Mouse (Mus musculus) gastrocnemius, postnatal 25 days (tissue): ENCODE data around the gene Cnr2. TPM values are rescaled to one million over a fixed set of nuclear protein-coding genes. Genes with fewer than 3 reads are reported as not detected.
A peak's percentile ranks its signal among the peaks of the same experiment; 100 is the strongest.

Source experiments
- DNase-seq: peaks from one replicate; pipeline ENCODE4 v3.0.0; 2022
- total RNA-seq, 2 experiments: library from RNA; stranded (reverse); gene quantifications; 1 replicate in 1 of 2; 2 replicates in 1 of 2; pipeline ENCODE4 v1.2.3; 2021

Gene Cnr2
- total RNA-seq, 2 experiments from 2014 or later = 0.08 to 0.10 TPM

DNA sequence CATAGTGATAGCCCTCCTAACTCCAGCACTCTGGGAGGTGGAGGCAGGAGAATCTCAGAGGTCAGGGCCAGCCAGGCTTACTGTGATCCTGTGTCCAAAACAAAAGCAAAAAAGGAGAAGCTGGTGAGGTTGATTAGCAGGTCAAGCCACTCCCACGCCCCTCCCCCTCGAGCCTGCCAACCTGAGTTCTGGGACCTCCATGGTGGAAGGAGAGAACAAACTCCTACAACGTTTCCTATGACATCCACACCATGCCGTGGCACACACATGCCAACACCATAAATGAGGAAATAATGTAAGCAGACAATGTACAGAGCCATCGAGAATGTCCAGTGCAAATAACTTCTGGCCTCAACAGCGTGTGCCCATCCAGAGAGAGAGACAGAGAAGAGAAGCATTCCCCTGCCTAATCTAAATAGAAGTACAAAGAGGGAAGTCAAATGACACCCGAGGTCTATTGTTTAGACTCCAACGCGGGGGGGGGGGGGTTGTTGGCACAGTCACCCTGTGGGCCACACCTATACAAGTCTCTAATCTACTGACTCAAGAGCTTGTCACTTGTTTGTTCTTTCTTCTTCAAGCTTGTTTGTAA lies 19.1 kb upstream of the Cnr2 start:
- peak; percentile 38 for DNase-seq

DNA sequence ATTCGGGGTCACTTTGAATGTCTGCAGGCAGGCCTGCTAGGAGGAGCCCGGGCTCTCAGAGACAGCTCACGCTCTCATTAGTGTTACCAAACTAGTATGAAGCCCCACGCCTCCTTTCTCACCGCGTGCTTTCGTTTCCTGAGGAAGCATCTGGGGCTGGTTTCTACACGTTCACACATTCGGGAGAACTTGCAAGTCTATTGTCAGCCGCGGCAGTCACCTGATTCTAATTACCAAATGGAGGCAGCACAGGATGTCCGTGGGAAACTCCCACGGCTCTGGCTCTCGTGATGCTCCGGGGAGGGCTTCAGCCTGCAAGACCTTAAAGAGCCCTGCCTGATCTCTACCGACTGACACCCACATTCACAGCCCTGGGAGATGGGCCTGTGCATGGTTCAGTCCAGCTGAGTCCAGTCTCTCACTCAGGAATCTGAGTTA lies 18.6 kb upstream of the Cnr2 start:
- peak; percentile 78 for DNase-seq

DNA sequence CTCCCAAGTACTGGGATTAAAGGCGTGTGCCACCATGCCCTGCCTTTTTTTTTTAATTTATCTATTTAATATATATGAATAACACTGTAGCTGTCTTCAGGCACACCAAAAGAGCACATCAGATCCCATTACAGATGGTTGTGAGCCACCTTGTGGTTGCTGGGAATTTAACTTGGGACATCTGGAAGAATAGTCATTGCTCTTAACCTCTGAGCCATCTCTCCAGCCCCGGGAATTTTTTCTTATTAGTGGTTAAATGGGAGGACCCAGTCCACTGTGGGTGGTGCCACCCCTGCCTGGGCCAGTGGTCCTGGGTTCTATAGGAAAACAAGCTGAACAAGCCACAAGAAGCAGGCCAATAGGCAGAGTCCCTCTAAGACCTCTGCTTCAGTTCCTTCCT lies 17.5 kb upstream of the Cnr2 start:
- DNase-seq = peak; percentile 12

DNA sequence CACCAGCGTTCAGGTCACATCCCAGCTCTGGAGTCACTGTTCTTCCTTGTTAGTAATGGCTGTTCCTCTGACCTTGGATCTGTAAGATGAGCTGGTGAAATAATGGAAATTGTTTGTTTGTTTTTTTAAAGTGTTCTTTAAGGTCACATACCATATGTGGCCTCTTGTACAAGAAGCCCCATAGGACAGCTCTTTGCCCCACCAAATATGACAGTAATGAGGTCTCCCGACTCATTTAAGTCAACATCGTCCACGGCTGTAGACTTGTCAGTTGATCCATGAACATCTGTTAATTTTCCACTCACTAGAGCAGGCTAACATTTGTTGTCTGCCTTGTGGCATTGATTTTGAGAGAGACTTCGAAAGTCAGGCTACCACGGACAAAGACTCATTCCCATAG lies 16.2 kb upstream of the Cnr2 start:
- peak; percentile 1 for DNase-seq

DNA sequence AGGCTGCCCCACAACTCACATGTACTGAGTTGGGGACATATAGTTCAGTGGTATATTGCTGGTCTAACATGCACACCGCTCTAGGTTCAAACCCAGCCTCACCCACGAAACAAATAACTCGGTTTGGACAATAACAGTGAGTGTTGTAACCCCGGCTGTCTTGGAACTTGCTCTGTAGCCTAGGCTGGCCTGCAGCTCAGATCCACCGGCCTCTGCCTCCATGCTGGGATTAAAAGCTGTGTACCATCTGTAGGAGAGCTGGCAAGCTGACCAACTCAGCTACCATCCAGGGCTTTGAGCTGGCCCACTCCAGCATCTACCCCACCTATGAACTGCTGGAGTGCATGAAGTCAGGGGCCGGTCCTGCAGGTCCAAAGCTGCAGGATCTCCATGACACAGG lies 15.2 kb upstream of the Cnr2 start:
- peak; percentile 3 for DNase-seq

DNA sequence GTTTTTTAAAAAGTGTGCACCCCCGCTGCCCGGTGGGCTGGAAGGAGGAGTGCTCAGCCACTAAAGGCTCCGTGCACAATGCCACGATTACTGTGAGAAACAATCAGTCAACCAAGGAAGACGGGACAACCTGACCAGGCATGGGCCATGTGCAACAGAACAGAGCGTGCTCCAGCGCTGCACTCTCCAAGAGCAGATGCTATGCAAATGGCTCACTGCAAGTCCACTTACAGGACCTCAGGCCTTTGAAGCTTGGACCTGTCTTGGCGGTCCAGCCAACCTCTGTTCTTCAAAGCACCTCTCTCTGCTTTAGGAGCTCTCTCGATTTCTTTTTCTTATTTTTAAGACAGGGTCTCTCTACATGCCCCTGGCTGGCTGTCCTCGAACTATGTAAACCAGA lies 14.6 kb upstream of the Cnr2 start:
- DNase-seq = no peak

DNA sequence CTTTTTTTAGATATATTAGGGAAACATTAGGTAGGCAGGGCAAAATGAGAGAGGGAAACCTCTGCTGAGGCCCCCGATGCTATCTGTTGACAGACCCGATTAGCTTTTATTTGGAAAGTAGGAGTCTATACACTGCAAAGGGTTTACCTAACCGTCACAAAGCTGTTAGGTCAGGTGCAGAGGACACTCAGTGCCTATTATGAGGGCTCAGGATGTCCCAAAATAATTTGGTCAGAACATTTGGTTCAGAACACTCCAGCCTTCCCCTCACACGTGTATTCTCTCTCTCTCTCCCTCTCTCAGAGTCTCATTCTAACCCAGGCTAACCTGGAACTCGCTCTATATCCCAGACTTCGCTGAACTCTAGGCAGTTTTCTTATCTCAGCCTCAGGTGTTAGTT lies 13.2 kb upstream of the Cnr2 start:
- DNase-seq = no peak

DNA sequence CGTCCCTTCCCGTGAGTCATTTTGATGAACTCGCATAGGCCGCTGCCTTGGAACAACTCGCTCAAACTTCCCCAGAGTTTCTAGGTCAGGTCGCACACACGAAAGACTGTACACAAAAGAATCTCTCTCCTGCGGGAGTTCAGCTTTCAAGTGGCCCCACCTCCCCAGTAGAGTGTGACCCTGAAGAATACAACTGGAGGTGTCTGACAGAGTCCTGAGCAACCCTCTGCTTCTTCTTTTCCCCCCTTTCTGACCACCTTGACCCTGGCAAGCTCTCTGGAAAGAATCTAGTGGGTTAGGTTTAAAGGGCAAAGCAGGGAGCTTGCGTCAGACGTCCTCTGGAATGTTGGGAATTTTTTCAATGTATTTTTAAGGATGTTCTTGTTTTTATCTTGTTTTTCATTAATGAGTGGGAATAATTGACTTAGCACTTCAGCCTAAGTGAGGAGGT lies 11.8 kb upstream of the Cnr2 start:
- DNase-seq = no peak

DNA sequence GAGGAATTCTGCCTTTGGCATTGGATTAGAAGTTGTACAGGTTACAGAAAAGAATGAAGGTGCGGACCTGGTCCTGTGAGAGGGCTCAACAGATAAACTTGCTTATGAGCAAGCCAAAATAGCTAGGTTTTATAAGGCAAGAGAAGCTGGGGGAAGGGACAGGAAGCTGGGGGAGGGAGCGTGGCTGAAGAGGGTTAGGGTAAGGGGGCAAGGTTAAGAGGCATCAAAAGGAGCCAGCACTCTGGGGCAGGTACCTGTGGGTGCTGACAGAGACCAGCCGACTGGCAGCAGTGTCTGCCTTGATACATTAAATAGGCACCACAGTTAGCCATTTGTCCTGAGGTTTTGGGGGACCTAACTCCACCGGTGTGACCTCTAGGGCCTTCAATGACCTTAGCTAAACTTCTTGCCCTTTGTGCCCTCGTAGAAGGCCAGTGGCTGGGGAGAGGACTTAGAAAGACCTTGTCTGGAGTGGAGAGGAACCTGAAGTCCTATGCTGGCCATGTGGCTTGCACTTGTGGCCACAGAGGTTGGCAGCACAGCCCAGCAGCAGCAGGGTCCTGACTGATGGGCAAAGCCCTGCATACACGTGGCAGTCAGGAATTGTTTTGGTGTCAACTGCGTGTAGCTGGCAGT lies 11.2 kb upstream of the Cnr2 start:
- DNase-seq = no peak

DNA sequence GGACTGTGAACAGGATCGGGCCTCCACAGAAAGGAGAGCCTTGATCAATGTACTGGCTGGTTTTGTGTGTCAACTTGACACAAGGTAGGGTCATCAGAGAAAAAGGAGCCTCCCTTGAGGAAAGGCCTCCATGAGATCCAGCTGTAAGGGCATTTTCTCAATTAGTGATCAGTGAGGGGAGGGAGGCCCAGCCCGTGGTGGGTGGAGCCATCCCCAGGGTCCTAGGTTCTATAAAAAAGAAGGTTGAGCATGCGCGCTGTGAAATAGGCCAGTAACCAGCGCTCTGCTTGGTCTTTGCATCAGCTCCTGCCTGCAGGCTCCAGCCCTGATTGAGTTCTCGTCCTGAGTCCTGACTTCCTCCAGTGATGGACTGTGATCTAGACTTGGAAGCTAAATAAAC lies 10.7 kb upstream of the Cnr2 start:
- DNase-seq = no peak

DNA sequence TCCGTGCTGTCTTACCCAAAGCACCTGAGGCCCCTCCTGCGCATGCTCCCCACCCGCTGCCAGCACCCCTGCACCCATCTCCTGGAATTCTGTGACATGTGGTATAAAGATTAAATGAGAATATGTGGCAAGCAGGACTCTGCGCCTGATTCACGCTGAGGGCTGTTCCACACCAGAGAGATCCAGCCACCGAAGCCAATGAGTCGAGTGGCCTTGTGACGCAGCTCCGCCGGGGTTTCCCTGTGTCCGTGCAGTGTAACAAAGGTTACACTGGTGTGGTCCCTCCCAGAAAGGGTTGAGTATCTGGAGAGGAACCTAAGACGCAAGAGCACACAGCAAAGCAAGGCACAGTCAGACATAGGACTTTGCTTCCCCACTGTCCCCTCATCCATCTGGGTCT lies 9.5 kb upstream of the Cnr2 start:
- no peak for DNase-seq

DNA sequence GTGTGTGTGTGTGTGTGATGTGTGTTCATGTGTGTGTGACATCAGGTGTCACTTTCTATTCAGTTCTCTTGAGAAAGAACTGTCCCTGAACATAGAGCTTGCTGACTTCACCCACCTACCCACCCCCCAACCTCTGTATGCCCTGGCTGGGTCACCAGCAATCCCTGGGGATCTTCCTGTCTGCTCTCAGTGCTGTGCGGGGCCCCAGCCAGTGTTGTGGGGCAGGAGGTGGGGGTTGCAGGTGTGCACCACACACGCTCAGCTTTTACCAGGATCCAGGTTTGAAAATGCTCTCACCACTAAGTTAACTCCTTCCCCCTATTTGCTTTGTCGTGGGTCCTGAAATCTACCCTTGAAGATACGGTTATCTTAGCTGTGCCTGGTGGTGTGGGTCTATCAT lies 9.0 kb upstream of the Cnr2 start:
- DNase-seq = no peak

DNA sequence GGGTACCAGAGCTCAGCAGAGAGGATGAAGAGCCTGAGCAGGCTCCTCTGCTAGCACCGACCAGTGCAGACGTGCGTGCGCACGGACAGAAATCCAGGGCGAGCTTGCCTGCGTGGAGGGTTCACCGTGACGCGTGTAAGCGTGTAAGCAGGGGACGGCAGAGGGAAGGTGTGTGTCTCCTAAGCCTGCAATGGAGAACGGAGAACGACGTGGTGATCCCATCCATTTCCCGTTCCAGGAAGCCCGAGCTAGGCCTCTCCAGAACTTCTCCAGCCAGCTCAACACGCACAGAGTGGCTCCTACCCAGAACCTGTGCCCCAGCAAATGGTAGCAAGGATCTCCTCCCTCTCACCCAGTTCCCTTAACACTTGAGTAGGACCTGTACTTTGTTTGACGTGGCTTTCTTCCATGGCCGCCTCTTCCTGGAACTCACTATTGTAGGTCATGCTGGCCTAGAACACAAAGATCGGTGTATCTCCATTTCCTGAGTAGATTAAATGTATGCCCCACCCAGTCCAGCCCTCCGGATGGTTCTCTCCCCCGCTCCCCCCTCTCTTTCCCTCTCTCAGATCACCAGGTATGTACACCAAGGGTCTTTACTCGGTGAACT lies 6.6 kb upstream of the Cnr2 start:
- no peak for DNase-seq

DNA sequence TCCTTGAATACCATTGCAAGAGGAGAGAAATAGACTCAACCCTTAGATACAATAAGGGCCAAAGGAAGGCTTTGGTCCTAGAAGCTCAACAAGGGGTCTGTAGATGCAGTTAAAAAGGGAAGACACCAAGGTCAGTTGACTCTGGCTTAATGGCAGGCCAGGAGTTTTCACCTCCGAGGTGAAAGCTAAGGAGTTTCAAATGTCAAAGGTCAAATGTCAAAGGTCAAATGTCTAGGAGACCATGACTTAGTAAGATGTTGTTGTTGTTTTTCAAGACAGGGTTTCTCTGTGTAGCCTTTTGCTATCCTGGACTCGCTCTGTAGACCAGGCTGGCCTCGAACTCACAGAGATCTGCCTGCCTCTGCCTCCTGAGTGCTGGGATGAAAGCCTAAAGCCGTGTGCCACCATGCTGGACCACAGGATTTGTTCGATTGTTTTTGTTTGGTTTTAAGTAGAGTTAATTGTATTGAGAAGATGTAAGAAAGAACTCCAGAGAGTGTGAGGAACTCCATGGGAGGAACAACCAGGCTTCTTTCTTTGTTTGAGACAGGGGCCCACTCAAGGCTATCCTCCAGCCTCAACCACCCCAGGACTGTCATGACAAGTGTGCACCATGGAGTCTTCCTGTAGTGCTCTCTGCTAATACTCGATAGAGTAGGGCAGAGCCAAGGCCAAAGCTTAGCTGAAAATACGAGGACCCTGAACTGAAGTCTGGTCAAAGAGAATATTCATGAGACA lies 5.9 kb upstream of the Cnr2 start:
- DNase-seq = no peak

DNA sequence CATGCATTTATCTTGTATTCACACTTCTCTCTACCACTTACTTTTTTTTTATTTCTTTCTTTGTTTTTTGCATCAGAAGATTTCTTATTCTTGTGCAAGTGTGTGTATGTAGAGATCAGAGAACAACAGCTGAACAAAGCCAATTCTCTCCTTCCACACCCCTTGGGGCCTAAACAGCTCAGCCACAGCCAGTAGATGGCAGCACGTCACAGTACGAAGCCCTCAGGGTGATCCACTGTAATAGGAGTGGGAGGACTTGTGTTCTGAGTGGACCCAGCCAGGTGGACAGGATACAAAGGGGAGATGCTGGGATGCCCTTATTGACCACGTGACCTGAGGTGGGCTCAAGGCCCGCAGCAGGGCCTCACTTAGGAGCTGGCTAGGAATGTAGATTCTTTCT lies 5.3 kb upstream of the Cnr2 start:
- DNase-seq = peak; percentile 68

DNA sequence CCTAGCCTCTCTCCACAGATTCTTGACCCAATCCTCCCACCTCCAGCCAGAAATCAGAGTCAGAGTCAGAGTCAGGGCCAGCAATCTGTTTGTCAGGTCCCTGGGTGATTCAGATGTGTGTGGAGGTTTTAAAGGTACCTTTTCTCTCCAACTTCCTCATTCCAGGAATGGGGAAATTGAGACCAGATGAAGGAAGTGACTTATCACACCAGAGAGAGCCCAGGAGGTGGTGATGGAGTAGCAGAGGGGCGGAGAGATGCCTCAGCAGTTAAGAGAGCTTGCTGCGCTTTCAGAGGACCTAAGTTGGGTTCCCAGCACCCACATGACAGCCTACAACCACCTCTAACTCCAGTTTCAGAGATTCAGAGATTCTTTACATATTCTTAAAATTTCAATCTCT lies 3.7 kb upstream of the Cnr2 start:
- no peak for DNase-seq

DNA sequence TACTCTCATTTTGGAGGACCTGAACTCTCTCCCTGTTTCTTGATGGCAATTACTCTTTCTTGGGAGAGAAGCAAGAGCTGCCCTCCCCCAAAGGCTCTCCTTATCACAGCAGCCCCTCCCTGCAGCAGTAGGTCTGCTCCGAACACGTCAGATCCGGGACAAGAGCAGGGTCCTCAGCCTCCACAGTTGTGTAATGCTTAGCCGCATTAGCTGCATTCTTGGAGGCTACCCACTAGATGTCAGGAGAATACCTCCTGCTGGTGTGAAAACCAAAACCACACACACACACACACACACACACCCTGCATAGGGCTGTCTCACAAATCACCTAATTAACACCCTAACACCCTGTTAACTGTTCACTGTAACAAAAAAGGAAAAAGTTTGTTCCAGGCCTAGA lies 2.3 kb upstream of the Cnr2 start:
- DNase-seq = no peak

DNA sequence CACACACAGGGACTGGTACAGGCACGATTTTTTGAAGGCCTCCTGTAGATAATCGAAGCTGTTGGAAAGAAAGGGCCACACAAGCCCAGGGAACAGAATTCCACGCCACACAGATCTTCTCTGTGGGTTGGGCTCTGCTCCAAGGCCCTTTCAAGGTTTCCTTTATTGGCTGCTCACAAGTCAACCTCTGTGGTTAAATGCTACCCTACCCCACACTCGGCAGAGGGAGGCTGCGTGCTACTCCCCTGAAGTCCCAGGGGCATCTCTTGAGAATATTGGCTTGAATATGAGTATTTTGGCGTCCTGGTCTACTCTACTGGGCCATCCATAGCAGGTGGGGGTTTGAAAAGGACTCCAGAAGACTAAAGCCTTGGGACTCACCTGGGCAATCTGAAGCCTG lies 963 bp downstream of the Cnr2 start:
- no peak for DNase-seq

DNA sequence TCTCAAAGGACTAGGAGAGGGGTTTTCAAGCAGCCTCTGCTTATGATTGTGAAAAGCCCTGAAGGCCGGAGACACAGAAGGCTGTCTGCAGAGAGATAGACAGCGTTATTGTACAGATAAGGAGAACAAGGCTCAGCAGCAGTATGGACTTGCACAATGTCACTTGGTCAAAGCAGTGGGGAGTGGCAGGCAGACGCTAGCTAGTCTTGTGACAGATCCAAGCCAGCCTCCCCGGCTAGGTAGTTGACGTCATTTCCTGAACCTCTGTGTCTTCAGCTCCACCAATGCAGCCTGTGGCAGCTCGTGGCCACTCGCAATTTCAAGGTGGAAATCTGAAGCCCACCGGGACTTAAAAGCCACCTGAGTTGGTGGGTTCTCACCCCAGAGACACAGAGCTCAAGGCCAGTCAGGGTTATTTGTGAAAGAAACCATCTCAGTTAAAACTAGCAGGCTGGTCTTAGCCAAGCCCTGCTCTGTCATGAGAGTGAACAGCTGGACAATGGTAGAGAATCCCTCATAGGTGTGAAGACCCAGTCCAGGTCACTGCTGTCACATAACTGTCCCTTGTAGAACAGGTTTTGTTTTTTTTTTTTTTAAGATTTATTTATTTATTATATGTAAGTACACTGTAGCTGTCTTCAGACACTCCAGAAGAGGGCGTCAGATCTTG lies 3.3 kb downstream of the Cnr2 start:
- no peak for DNase-seq

DNA sequence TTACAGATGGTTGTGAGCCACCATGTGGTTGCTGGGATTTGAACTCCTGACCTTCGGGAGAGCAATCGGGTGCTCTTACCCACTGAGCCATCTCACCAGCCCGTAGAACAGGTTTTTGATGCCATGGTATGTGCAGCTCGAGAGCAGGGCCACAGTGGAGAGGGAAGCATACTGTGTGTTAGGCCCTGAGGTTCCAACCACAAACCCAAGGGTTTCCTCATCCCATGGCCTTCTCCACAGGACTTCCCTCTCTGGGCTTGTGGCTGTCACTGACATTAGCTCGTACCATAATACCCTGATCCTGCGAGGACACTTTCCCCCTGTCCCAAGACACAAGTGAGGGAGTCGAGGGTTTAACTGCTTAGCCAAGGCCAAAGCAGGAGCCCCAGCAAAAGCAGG lies 3.9 kb downstream of the Cnr2 start:
- DNase-seq = no peak

DNA sequence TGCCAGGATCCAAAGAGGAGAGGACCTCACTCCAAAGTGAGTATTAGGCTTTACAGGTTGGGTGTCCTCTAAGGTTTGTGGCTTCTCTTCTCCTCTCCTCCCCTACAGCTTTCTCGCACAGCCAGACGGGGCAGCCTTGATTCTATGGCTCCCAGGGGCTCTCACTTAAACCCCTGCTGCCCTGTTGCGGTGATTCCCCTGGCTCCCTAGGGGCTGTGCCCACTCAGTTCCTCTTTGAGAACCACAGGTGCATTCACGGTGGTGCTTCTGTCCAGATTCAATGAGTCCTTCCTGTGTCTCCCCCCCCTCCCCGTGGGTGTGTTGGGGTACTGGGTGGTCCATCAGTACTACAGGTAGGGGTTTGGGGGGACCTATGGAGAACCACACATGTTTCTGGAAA lies 4.8 kb downstream of the Cnr2 start:
- DNase-seq = no peak

DNA sequence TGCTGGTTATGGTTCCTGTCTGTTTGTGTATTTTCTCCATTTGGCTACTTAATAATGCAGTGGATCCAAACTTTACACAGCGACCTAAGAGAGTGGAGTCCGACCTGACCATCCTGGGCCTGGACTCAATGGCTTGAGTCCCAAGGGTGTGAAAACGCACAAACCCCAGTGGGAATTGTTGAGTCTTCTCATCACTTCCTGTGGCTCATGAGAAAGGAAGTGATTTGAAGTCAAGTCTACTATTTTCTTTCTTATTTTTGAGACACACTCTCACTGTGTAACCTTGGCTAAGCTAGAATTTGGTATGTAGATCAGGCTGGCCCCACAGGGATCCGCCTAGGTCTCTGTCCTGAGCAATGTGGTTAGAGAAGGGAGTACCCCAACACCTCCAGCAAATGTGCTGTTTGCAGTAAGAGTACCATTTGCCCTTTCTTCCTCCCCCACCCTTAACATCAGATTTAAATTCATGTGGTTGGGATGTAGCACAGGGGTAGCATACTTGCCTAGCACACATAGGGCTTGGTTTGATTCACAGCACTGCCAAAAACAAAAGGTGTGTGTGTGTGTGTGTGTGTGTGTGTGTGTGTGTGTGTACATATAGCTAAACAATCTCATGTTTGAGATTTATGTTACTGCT lies 7.5 kb downstream of the Cnr2 start:
- no peak for DNase-seq
